Mouse (Mus musculus): ENCODE measurements around the gene Kmt2d.

Kmt2d gene

DNA sequence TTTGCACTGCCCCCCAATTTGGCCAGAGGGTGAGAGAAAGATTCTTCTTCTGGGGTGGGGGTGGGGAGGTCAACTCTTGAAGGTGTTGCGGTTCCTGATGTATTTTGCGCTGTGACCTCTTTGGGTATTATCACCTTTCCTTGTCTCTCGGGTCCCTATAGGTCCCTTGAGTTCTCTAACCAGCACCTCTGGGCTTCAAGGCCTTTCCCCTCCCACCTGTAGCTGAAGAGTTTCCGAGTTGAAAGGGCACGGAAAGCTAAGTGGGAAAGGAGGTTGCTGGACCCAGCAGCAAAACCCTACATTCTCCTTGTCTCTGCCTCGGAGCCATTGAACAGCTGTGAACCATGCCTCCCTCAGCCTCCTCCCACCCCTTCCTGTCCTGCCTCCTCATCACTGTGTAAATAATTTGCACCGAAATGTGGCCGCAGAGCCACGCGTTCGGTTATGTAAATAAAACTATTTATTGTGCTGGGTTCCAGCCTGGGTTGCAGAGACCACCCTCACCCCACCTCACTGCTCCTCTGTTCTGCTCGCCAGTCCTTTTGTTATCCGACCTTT lies 77.8 kb downstream of the Kmt2d start:
- no peak for DNase-seq

DNA sequence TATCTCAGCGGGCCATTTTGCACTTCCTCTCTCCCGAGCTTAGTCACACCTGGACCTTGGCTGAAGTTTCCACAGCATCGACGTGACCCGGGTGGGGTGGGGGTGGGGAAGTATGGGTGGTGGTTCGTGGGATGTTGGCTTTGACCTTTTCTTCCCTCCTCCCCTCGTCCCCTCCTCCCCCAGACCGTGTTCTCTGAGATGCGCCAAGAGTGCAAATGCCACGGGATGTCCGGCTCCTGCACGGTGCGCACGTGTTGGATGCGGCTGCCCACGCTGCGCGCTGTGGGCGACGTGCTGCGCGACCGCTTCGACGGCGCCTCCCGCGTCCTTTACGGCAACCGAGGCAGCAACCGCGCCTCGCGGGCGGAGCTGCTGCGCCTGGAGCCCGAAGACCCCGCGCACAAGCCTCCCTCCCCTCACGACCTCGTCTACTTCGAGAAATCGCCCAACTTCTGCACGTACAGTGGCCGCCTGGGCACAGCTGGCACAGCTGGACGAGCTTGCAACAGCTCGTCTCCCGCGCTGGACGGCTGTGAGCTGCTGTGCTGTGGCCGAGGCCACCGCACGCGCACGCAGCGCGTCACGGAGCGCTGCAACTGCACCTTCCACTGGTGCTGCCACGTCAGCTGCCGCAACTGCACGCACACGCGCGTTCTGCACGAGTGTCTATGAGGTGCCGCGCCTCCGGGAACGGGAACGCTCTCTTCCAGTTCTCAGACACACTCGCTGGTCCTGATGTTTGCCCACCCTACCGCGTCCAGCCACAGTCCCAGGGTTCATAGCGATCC lies 78.6 kb downstream of the Kmt2d start:
- DNase-seq, result peak; percentile 2

DNA sequence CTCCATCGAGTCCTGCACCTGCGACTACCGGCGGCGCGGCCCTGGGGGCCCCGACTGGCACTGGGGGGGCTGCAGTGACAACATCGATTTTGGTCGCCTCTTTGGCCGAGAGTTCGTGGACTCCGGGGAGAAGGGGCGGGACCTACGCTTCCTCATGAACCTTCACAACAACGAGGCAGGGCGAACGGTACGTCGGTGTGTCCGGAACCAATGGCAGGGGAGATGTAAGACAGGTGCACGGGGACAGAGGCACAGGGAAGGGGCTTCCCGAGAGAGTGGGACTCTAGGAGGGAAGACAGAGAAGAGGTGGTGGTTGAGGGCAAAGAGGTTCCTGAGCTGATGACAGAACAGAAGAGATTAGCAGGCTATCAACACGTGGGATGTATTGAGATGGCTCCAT lies 79.2 kb downstream of the Kmt2d start:
- DNase-seq, result no peak

DNA sequence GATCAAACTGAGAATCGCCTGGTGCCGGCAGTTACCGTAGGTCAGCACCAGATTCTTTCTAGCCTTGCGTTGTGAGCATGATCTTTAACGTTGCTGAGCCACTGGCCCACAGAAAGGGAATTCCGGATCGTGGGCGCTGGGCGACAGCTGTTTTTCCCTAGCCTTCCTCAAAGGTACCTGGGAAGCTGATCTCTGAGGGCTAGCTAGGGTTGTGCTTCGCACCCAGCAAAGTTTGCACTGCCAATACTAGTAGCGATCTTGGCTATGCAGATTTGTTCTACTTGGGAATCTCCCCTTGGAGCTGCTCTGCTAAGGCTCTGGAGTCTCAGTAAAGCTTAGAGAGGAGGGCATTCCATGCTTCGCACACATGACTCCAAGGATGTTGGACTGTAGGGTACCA lies 79.8 kb downstream of the Kmt2d start:
- DNase-seq, result no peak

DNA sequence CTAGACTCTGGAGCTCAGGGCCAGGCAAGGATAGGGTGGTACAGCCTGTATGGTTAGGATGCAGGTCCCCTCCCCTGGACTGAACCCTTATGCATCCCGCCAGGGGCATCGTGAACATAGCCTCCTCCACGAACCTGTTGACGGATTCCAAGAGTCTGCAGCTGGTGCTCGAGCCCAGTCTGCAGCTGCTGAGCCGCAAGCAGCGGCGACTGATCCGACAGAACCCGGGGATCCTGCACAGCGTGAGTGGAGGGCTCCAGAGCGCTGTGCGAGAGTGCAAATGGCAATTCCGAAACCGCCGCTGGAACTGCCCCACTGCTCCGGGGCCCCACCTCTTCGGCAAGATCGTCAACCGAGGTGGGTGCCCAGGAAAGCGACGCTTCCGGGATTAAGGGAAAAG lies 80.2 kb downstream of the Kmt2d start:
- DNase-seq, result no peak

DNA sequence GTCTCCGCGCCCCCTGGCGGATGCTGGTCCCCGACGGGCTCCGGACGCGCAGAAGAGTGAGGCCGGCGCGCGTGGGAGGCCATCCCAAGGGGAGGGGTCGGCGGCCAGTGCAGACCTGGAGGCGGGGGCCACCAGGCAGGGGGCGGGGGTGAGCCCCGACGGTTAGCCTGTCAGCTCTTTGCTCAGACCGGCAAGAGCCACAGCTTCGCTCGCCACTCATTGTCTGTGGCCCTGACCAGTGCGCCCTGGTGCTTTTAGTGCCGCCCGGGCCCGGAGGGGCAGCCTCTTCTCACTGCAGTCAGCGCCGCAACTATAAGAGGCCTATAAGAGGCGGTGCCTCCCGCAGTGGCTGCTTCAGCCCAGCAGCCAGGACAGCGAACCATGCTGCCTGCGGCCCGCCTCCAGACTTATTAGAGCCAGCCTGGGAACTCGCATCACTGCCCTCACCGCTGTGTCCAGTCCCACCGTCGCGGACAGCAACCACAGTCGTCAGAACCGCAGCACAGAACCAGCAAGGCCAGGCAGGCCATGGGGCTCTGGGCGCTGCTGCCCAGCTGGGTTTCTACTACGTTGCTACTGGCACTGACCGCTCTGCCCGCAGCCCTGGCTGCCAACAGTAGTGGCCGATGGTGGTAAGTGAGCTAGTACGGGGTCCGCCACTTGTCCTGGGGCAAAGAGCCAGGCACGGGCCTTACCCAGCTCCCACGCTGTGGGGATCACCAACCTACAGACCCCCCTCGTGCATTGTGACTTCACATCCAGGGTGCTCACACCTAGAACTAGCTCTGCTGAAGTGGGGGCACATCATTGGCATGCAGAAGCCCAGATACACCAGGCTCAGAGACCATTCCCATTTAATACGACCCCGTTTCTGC lies 81.1 kb downstream of the Kmt2d start, which contains the start of gene Wnt1:
Gene Wnt1 (plus strand): TSS at position 197 of the 875 bp plus-strand sequence.
- DNase-seq, result peak; percentile 74

DNA sequence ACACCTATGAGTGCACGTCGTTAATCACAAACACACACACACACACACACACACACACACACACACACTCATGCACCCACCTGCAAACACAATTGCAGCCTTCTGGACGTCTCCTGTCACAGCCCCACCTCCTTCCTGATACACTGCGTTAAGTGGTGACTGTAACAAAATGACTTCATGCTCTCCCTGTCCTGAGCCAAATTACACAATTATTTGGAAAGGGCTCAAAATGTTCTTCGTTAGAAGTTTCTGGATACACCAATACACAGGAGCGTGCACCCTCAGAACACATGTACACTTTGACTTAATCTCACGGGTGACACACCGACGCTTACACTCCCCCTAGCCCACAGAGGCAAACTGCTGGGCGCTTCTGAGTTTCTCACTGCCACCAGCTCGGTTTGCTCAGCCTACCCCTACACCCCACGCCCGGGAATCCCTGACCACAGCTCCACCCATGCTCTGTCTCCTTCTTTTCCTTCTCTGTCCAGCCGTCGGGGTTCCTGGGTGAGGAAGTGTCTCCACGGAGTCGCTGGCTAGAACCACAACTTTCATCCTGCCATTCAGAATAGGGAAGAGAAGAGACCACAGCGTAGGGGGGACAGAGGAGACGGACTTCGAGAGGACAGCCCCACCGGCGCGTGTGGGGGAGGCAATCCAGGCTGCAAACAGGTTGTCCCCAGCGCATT lies 81.9 kb downstream of the Kmt2d start:
- DNase-seq, result no peak

DNA sequence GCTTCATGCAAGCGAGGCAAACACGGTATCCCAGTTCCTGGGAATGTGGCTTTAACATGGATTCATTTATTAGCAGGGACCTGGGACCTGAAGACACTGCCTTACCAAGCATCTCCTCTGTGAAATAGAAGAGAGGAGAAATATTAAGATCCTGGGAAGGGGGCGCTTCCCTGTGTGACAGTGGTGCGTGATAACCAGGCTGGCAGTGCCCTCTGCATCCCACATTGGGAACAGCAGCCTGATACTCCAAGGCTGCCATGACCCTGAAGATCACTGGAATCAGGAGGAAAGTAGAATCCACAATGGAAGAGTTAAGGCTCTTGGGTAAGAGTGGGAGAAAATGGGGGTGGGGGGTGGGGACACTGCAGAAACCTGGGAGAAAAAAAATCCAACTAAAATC lies 83.1 kb downstream of the Kmt2d start:
- DNase-seq, result peak; percentile 46

DNA sequence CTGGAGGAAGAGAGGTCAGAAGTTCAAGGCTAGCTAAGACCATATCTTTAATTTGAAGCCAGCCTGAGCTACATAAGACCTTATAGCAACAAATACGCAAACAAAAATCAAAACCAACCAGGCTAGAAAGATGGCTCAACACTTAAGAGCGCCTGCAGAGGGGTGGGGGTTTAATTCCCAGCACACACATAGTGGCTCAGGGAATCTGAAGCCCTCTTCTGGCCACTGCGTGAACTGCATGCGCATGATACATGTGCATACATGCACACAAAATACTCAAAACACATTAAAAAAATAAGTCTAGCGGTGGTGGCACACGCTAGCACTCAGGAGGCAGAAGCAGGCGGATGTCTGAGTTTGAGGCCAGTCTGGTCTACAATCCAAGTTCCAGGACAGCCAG lies 85.3 kb downstream of the Kmt2d start:
- DNase-seq, result peak; percentile 32

All from lung, postnatal 10 days (tissue).